Mouse (Mus musculus): ENCODE measurements around the gene Mgp.

DNA sequence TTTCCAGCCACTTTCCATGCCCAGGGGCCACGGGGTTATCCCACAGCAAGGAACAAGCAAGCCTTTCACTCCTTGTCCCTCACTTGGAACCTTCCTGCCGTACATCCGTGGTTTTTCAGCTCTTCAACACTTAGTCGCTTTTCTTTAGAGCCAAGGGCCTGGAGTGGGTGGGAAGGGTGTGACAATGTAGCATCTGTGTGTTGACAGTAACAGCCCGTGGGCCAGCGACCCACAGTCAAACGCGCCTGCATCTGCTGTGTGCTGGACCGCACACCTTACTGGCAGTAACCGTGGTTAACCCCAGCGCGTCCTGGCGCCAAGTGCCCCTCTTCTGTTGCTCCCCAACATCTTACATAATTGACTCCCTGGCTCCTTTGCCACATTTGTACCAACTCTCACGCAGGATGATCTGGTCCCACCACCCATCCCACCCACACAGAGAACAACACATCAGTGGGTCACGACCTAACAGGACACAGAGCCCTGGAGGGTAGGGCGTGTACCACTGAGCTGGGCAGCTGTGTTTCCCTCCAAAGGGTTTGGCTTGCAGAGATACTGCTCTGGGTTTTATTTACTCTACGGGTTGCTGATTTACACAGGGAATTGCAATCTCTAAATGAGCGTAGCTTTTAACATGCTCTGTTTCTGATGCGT lies 30.8 kb upstream of the Mgp start:
- TF ChIP-seq CTCF (IDR thresholded peaks at IDR 0.05; ENCODE audit: insufficient read depth, low read depth, low read length) (no peak), POLR2A (IDR thresholded peaks at IDR 0.05; ENCODE audit: insufficient read depth, low read depth, low read length) (no peak)
